Mouse (Mus musculus): ENCODE results near the gene Madcam1.

Gene Madcam1

DNA sequence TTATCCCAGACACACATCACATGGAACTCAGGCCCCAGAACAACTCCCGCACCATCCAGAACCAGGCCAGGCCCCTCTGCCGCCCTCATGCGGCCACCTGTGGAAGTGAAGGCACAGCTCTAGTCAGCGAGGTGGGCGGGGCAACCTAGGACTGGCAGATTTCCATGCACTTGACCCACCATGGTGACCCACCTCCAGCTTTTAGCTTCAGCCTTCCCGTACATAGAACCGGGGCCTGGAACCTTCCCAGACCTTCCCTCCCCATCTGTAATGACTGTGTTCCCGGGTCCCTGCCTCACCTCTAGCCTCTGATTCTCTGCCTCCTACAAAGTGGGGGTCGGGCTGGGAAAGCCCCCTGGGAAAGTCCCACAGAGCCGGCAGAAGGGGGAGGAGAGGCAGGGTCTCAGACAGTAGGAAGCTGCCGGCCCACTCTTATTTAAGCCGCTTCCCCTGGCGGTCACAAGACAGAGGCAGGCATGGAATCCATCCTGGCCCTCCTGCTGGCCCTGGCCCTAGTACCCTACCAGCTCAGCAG, at the start of gene Madcam1:
Gene Madcam1, plus strand, starts transcription at position 429 of the 535 bp plus-strand sequence.
- peak; percentile 32 to 60 for DNase-seq (ENCODE audit: low spot score in 2 of 2)

DNA sequence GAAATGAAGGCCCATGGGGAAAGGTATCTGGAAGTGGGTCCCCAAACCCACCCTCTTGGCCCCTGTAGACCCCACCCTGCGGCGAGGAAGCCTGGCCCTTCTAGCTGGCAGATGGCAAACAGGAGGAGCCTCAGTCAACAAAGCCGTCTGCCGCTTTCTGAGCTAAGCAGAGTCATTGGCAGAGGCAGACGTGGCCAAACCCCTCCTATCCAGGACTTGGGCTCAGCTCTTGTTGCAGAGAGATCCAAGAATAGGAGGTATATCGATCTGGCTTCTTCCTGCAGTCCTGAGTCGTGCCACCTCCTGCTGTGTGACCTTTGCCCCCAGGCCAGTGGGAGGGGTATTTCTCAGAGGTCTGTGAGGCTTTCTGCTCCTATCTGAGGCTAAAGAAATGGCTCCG, 48.5 kb upstream of the Madcam1 start:
- DNase-seq (ENCODE audit: low spot score in 2 of 2) = no peak

DNA sequence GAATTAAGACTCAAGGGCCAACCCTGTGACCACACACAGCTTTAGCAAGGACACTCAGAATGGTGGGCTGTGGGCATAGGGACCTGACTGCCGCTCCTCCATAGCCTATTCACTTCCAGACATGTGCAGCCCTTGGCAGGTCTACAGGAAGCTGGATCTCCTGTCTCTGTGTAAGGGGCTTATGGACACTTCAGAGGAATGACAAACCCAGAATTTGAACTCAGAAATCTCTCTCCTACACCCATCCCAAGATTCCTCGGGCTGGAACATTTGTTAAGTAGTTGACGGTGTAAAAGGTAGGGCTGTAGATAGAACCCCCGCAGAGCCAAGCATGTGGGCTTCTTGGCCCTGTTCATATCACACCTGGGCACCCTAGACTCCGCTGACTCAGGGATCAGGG, 48.0 kb upstream of the Madcam1 start:
- no peak for DNase-seq (ENCODE audit: low spot score in 2 of 2)

DNA sequence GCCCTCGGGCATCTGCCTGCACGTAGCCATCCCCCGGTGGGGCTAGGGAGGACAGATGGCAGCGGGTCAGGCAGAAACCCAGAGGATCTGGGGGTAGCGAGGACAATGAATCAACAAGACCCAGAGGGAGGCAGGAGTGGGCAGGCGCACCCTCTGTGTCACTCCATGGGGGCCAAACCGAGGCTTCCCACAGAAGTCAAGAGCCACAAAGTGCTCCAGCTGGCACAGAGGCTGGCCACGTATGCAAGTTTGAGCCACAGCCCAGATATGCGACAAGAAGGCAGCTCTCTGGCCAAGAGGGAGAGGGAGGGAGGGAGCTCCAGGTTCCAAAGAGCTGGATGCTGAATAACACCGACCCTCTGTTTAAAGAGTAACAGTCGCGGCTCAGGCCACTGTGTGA, 40.4 kb upstream of the Madcam1 start:
- no peak for DNase-seq (ENCODE audit: low spot score in 2 of 2)

DNA sequence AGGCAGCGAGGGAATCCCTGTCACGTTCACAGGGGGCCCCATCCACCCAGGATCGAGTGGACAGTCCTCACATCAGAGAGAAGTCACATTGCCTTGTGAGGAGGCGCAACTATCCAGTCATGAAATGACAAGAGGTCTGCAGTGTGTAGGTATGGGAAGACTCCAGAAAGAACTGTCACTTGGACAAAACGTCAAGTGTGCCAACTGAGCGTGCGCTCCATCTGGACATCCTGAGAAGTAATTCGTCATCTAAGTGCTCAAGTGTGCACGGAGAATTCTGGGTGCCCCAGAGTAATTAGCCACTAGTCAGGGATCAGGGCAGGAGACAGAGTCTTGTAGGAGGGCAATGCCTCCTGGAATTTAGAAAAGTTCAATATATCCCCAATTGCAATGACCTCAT, 39.0 kb upstream of the Madcam1 start:
- DNase-seq (ENCODE audit: low spot score in 2 of 2) = no peak

DNA sequence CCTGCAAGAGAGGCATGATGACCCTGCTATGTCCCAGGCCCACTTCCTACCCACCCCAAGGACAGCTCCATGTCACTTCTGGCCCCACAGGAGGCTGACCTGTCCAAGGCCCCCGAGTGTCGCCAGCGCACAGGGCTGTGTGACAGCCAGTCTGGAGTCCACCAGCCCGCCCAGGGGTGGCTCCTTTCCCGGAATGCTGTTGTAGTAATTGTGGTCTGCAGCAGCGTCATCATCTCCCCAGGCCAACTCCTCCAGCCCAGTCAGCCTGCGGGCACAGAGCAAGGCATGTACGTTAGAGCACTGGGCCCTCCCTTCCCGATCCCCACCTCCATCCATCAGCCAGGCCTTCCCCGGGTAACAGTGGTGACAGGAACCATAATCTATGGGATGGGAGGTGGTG, 38.2 kb upstream of the Madcam1 start:
- DNase-seq (ENCODE audit: low spot score in 2 of 2) = no peak

DNA sequence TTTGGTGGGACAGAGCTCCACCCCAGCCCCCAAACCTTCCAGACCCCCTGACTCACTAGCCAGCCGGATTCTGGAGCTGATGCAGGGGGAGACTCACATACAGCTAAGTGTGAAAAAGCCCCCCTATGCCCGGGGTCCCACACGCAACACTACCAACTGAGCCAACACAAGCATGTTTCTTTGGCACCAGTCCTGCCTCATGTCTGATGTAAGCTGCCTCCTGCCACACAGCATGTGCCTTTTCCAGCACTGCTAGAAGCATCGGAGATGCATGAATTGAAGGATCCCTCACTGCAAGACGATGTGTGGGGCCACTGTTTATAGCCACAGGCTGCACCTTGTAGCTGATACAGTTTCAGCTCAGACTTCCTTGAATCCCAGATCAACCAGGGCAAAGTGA, 36.0 kb upstream of the Madcam1 start:
- DNase-seq (ENCODE audit: low spot score in 2 of 2) = no peak

DNA sequence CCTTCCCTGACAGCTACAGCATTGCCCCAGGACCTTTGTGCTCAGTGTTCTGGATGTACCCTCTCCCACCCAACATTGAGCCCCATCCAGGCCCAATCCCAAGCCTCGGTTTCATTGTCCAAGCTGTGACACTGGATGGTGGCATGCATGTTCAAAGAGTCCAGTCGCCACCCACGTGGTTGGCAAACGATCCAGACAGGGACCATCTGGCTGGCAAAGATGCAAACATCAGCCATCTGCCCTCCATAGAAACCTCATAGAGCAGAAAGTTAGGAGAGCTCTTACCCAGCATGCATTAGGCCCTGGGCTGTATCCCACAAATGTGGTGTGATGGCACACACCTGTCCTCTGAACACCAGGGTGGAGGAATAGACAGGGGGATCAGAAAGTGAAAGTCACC, 32.9 kb upstream of the Madcam1 start:
- DNase-seq (ENCODE audit: low spot score in 2 of 2) = no peak

DNA sequence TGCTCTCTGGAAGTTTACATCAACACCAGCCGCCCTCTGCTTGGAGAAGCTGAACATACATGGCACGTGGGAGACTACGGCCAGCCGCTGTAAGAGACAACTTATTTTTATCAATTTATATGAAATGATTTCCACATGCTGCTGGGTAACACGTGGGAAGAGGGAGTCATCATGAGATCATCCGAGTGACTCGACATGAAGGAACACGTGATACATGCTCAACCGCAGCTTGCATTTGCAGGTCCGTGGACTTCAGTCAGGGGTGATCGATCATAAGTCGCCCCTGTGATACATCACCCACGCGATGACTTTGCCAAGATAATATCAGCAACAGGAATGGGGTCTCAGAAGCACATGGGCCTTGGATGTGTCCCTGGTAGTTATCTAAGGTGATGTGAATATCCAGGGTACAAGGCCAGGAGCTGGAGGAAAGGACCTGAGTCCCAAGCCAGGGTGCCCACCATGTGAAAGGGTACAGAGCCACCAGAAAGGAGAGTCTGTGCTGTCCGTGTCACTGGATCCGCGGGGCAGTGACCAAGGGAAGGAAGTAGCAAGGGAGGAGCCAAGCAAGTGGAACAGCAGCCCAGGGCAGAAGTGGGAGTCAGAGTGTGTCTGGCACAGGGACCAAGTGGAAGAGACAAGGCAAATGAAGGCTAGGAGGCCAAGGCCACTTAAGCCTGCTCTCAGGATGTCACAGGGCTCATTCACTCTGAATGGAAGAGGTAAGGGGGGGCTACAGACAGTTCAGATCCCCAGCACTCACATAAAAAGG, 31.2 kb upstream of the Madcam1 start:
- no peak for DNase-seq (ENCODE audit: low spot score in 2 of 2)

DNA sequence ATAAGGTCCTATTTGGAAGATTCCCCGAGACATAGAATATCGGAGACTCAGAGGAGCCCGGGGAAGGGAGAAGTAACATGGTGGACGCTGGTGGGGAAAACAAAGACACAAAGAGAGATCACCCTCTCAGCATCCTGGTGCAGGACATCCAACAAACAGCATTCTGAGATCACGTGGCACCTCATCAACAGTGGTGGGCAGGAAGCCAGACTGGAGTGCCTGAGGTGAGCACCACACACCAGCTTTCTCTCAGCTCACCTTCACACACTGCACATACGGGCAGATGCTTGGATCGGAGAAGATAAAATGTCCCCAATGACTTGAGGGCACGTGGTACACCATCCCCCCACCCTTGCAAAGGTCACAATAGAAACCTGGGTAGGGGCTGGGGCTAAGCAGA, 28.1 kb upstream of the Madcam1 start:
- no peak for DNase-seq (ENCODE audit: low spot score in 2 of 2)

DNA sequence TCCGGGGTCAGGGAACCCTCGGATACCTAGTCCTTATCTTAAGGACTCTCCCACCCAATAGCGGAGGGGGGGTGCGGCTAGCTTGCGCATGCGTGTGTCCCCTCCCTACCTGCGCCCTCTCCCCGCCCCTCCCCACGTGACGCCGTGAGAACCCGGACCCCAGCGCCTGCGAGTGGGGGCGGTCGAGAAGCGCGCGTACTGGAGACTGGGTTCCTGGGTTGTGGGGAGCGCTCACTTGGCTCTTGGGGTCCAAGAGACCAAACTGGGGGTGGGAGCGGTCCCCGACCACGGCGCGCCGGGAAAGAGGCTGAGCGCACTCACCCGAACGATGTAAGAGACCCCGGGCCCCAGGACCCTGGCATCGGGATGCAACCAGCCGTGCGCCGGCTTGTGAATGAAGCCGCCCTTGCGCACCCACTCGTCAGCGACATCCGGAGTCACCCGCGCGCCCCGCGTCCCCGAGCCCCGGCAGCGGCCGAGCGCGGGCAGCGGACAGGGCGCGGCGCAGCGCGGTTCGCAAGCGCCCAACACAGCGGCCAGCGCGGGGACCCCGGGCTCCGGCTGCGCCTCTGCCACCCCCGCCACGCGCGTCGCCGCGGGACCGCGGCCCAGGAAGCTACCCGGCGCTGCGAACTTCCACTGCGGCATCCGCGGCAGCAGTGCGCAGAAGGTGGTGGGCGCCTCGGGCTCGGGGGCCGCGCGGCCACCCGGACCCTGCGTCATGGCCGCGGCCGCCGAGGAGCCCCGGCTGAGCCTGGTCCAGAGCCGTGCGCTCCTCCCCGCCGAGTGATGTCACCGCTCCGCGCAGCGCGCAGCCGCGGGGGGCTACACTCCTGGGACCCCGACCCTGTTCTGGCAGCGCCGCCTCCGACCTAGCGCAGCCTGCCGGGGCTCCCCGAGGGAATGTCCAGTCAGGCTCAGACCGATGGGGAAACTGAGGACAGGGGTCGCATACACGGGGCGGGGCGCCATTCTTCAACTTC, 26.9 kb upstream of the Madcam1 start, which contains the start of gene Shc2:
Gene Shc2, minus strand, starts transcription at position 791 of the 983 bp plus-strand sequence.
- peak; percentile 23 to 24 for DNase-seq (ENCODE audit: low spot score in 2 of 2)

DNA sequence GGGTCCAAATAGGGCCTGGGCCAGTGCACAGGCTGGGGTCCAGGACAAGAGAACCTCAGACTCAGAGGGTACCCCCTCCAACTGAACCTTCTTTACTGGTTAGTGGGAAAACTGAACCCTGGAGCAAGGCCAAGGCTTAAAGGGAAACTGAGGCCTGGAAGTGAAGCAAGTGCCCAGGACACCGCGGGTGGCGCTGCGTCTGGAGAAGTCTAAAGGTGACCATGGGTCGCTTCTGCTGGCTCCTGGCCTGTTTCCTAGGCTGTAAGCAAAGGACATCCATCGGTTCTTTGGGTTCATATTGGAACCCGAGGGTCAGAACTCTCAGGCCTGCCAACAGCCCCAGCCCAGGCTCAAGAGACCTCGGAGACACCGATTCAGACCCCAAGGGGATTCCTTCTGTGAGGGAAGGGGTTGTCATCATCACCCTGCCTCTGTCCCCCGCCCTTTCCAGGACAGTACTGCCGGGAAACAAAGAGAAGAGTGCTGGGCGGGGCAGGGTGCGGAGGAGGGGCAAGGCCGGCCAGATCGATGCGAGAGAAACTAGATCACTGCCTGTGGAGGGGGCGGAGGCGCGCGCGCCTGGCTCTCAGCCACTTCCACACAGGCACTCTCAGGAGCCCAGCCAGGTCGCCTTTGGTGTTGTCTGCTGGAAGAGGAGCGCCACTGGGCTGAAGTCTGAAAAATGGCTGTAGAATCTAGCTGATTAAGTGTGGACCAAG, 25.7 kb upstream of the Madcam1 start:
- DNase-seq (ENCODE audit: low spot score in 2 of 2) = peak; percentile 17 to 30

DNA sequence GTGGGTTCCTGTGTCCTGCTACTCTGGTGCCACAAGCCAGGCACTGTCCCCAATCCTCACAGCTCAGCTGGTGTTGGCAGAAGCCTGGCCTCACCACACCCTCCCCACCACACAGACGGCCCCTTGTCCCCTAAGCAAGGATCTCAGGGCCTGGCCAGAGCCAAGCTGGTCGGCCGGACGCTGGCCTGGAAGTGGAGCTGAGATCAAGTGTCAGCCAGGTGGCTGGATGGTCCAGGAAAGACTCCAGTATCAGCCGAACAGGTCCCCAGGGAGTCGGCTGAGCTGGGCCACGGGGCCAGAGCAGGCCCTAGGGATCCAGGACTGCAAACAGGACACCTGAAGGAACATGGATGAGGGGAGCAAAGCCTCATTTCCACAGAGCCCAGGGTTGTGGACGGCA, 18.6 kb upstream of the Madcam1 start, which contains the start of gene Odf3l2:
Gene Odf3l2, minus strand, starts transcription at position 28 of the 400 bp plus-strand sequence.
- no peak for DNase-seq (ENCODE audit: low spot score in 2 of 2)

DNA sequence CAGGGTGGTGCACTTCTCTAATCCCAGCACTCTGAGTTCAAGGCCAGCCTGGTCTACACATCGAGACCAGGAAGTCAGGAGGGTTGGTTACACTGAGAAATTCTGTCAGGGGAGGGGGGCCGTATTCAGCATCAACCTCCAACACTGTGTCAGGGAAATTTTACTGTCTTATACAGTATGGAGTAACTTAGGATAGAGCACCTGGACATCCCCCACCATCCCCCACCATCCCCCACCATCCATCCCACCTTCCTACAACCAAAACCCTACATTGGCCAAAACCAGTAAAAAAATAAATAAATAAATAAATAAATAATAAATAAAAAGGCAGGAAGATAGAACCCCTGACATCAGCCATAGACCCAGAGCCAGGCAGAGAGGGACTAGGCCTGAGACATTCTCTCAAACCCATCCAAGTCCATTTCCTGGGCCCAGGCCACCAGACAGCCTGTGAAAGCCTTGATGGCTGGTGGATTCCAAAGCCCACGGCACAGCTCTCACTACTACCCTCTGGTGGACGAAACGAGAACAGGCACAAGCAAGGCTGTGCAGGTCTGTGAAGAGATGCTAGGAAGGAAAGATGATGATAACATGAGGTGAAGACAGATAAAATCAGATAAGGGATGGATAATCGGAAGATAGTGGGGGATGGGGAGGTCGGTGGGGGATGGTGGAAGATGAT, 15.1 kb upstream of the Madcam1 start:
- DNase-seq (ENCODE audit: low spot score in 2 of 2) = peak; percentile 58 to 65

DNA sequence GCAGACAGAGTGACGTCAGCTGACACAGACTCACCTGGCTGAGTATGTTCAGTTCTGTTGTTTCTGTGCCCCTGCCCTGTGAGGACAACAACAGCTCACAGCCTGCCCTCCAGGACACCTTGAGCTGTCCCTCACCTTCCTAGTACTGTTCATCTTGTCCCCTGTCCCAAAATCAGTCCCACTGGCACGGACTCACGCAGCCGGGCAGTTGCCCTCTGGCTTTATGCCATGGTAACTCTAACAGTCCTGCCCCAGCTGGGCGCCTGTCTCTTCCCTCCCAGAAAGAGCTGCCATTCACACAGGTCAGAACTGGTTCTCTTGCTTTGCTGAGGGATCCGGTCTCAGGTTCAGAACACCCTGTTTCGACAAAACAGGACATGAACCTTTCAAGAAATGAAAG, 11.6 kb upstream of the Madcam1 start:
- DNase-seq (ENCODE audit: low spot score in 2 of 2) = no peak

DNA sequence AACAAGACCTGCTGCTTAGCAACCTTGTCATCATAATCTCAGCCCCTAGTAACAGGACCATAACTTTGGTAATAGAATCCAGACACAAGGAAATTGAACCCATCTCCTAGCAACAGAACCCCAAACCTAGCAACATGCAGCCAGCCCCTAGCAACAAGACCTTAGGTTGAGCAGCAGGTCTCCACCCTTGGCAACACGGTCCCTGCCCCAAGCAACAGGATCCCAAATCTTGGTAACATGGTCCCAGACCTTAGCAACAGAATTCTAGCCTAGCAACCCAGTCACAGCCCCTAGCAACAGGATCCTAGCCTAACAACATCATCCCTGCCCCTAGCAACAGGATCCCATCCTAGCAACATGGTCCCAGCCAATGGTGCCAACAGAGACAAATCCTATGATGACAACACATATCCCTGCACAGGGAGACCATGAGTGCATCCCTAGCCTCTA, 9.4 kb upstream of the Madcam1 start:
- no peak for DNase-seq (ENCODE audit: low spot score in 2 of 2)

DNA sequence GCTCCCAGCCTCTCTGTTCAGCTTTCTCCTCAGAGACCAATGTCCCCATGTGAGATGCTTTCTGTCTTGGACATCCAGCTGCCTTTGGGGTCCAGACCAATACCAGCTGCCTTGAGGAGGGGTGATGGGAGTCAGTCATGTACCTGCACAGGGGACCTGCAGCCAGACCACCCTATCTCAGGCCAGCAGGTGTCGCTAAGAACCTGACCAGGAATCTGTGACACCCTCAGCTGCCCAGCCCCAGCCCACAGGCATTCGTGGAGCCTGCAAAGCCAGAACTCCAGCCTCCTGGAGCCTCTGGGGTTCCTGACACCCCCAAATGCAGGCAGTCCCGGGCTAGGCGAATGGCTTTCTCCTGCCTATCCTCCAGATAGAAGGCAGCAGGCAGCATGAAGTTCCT, 5.5 kb upstream of the Madcam1 start:
- DNase-seq (ENCODE audit: low spot score in 2 of 2) = no peak

DNA sequence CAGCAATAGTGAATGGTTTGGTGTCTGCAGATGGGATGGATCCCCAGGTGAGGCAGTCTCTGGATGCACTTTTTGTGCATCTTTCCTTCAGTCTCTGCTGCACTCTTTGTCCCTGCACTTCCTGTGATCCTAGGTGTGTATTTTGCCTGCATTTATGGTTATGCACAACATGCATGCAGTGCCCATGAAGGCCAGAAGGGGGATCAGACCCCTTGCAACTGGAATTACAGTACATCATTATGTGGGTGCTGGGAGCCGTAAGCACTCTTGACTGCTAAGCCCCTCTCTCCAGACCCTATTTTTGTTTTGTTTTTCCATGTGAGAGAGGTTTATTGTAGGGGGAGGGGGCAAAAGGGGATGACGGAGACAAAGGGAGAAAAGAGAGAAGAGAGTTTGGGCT, 4.1 kb upstream of the Madcam1 start:
- DNase-seq (ENCODE audit: low spot score in 2 of 2) = no peak

DNA sequence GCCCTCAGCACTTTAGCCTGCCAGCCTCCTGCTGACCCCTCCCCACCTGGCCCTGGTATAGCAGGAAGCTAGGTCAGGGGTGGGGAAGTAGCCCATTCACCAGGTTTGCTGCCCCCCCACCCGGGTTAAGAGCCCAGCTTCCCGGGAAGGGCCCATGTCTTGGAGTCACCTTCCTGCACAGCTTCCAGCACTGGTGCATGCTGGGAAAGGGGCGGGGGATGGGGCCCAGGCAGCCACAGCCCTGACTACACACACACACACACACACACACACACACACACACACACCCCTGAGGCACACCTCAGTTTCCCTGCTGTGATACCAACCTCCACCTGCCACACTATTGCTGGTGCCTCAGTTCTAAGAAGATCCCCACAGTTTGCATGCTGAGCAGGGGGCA, 2.5 kb upstream of the Madcam1 start:
- no peak for DNase-seq (ENCODE audit: low spot score in 2 of 2)

DNA sequence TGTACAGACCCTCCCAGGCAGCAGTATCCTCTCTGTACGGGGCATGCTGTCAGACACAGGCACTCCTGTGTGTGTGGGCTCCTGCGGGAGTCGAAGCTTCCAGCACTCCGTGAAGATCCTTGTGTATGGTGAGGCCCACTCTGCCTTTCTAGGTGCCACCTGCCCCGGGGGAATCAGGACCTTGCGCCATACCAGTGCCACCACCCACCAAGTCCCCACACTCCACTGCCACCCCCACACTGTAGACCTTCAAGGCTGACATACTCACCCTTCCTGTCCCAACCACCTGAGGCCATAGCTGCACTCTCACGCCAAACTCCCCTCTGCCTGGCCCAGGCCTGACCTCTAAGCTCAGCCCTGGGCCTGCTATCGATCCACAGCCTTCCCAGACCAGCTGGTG, 692 bp downstream of the Madcam1 start:
- DNase-seq (ENCODE audit: low spot score in 2 of 2) = no peak

DNA sequence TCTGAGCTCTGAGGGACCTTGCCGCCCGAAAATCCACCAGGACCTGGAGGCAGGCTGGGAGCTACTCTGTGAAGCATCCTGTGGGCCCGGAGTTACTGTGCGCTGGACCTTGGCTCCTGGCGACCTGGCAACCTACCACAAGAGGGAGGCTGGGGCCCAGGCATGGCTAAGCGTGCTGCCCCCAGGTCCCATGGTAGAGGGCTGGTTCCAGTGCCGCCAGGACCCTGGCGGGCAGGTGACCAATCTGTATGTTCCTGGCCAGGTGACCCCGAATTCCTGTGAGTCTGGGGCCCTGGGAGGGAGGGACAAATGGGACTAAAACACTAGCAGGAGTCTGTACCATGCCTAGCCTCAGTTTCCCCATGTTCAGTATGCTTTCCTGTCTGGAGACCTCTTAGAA, 2.1 kb downstream of the Madcam1 start:
- DNase-seq (ENCODE audit: low spot score in 2 of 2) = no peak
